ENCODE assay signal across 9 mouse cellular contexts in genomic region chr7:50210678-50211251, GRCm38 (mm10).
DNase-seq lines count a peak whose midpoint lies in the region; ATAC-seq lines count a peak whose summit lies in the region.
"Had no signal": no experiment of that assay in that cellular context is flagged by ENCODE, and none has a peak within 500 bp of the region (broad histone marks: within the 10 kb centered on the region; RNA-seq: fewer than 3 reads in every experiment).

No protein-coding gene starts in this region.

- ATAC-seq in embryonic facial prominence, embryonic 15.5 days (ENCODE audit: insufficient number of reproducible peaks, low FRiP score, low TSS enrichment, low read depth): no peak

- H3K4me3 ChIP-seq in embryonic facial prominence, embryonic 15.5 days (replicated peaks): no peak overlapping the region
- H3K4me3 ChIP-seq: limb, embryonic 13.5 days had no signal

- H3K9ac ChIP-seq in embryonic facial prominence, embryonic 15.5 days: no peak overlapping the region
- H3K9ac ChIP-seq: limb, embryonic 13.5 days had no signal

- peak; percentile 20 for DNase-seq in layer of hippocampus, adult 11-12 months (ENCODE audit: low spot score)
- DNase-seq in layer of hippocampus, postnatal 25 days (ENCODE audit: extremely low spot score in 1 of 2, low spot score in 1 of 2): no peak
- peak; percentile 53 for DNase-seq in brain, adult 2 months (ENCODE audit: low read depth, low spot score)
- peak; percentile 15 to 24 for DNase-seq in lung, postnatal 4 days
- no peak for DNase-seq in thymus, postnatal 14 days
- no peak for DNase-seq in testis, postnatal 14 days (ENCODE audit: low spot score)
- DNase-seq: kidney, postnatal 14 days had no signal

- H3K9me3 ChIP-seq in embryonic facial prominence, embryonic 15.5 days (replicated peaks): peaks cover 3% of the 10 kb centered on the region; the same call in 1 of the 2 replicates

- H3K27ac ChIP-seq in embryonic facial prominence, embryonic 15.5 days (replicated peaks): peak overlapping the region; percentile 59
- H3K27ac ChIP-seq: limb, embryonic 13.5 days had no signal

- no peaks in the 10 kb centered on the region for H3K36me3 ChIP-seq in embryonic facial prominence, embryonic 15.5 days
- H3K36me3 ChIP-seq: limb, embryonic 13.5 days had no signal

- WGBS in embryonic facial prominence, embryonic 15.5 days: 24% methylated on average over 6 of the region's 6 CpGs

- no peak overlapping the region for H3K4me2 ChIP-seq in embryonic facial prominence, embryonic 15.5 days (replicated peaks)
- H3K4me2 ChIP-seq: limb, embryonic 13.5 days had no signal

- H3K27me3 ChIP-seq in embryonic facial prominence, embryonic 15.5 days: no peaks in the 10 kb centered on the region
- H3K27me3 ChIP-seq: limb, embryonic 13.5 days had no signal

- H3K4me1 ChIP-seq in embryonic facial prominence, embryonic 15.5 days: peaks cover 10% of the 10 kb centered on the region
- H3K4me1 ChIP-seq: limb, embryonic 13.5 days had no signal

Comparison
In these comparisons a context has a peak if more than half of its experiments do, and no peak if none do; other contexts are left out.
1. DNase-seq: peak in layer of hippocampus, adult 11-12 months (single experiment), brain, adult 2 months (single experiment) and lung, postnatal 4 days (2 of 2); none in layer of hippocampus, postnatal 25 days (0 of 2), thymus, postnatal 14 days (single experiment) and testis, postnatal 14 days (single experiment).